Mouse (Mus musculus) frontal cortex, adult (tissue): ENCODE results near the gene Capns1.
A peak's percentile ranks its signal among the peaks of the same experiment; 100 is the strongest.
"Not testable (repeated sequence)": the region's sequence is repeated elsewhere in the genome, so short reads cannot be mapped to it uniquely, and the experiment has no call there.

Experiments used
- ATAC-seq: cut with Nextera tagmentation; 2 replicates; pipeline ENCODE4 v1.9.2; 2017; ENCODE audit warnings: mild to moderate bottlenecking, moderate library complexity, mixed read lengths; ENCODE audit not compliant: low TSS enrichment

Capns1 gene

GRCm38 (mm10) chr7:30198481-30198971 lies at the start of gene Capns1:
TSS of gene Capns1 (minus strand) at chr7:30198811.
- 0 out of 2 replicates have a peak, but pooled peaks have one; percentile 60 for ATAC-seq

- ATAC-seq: not testable (repeated sequence)
These were observed 38.8 kb upstream of the Capns1 start for GRCm38 (mm10) chr7:30237374-30237773.

- no peak for ATAC-seq
These were observed 37.0 kb upstream of the Capns1 start, which contains the start of gene Ovol3 for GRCm38 (mm10) chr7:30235625-30236024. TSS of gene Ovol3 (minus strand) at chr7:30235725.

- no peak for ATAC-seq
These were observed 36.5 kb upstream of the Capns1 start for GRCm38 (mm10) chr7:30235091-30235490.

- no peak for ATAC-seq
These were observed 35.8 kb upstream of the Capns1 start for GRCm38 (mm10) chr7:30234276-30234858.

GRCm38 (mm10) chr7:30233387-30233786 lies 34.8 kb upstream of the Capns1 start:
- ATAC-seq: no peak

GRCm38 (mm10) chr7:30232631-30233148 lies 34.1 kb upstream of the Capns1 start:
- ATAC-seq: 0 out of 2 replicates have a peak, but pooled peaks have one; percentile 3

GRCm38 (mm10) chr7:30231669-30232454 lies 33.3 kb upstream of the Capns1 start, which contains the start of the genes Polr2i and Tbcb:
TSS of gene Polr2i (plus strand) at chr7:30231948.
TSS of gene Tbcb (minus strand) at chr7:30232272.
- peak; percentile 96 for ATAC-seq

GRCm38 (mm10) chr7:30231328-30231668 lies 32.7 kb upstream of the Capns1 start:
- no peak for ATAC-seq

- ATAC-seq: no peak
These were observed 25.6 kb upstream of the Capns1 start for GRCm38 (mm10) chr7:30224206-30224605.

GRCm38 (mm10) chr7:30222205-30222604 lies 23.6 kb upstream of the Capns1 start:
- no peak for ATAC-seq

- ATAC-seq: no peak
These were observed 22.8 kb upstream of the Capns1 start for GRCm38 (mm10) chr7:30221433-30221832.

- no peak for ATAC-seq
These were observed 21.4 kb upstream of the Capns1 start for GRCm38 (mm10) chr7:30220008-30220356.

GRCm38 (mm10) chr7:30219293-30220007 lies 20.8 kb upstream of the Capns1 start:
- peak; percentile 41; the same call in 1 of the 2 replicates for ATAC-seq

GRCm38 (mm10) chr7:30217277-30217676 lies 18.7 kb upstream of the Capns1 start:
- ATAC-seq: no peak

- peak; percentile 87 for ATAC-seq
These were observed 18.1 kb upstream of the Capns1 start for GRCm38 (mm10) chr7:30216723-30217151.

- ATAC-seq: no peak
These were observed 17.3 kb upstream of the Capns1 start for GRCm38 (mm10) chr7:30215875-30216274.

- no peak for ATAC-seq
These were observed 15.3 kb upstream of the Capns1 start for GRCm38 (mm10) chr7:30213881-30214280.

GRCm38 (mm10) chr7:30211025-30211424 lies 12.4 kb upstream of the Capns1 start:
- no peak for ATAC-seq

- ATAC-seq: not testable (repeated sequence)
These were observed 7.8 kb upstream of the Capns1 start for GRCm38 (mm10) chr7:30206364-30206763.

GRCm38 (mm10) chr7:30205383-30205782 lies 6.8 kb upstream of the Capns1 start:
- no peak for ATAC-seq

- ATAC-seq: no peak
These were observed 5.8 kb upstream of the Capns1 start for GRCm38 (mm10) chr7:30204380-30204779.
